Mouse (Mus musculus): Measurements from ENCODE around the gene Dlg5. TPM values are rescaled to one million over a fixed set of nuclear protein-coding genes. Genes with fewer than 3 reads are reported as not detected.

The Dlg5 gene
- polyA plus RNA-seq, 1 experiment: 16.5 TPM

- no peak for TF ChIP-seq MYOD1 (IDR thresholded peaks at IDR 0.05; ENCODE audit: control insufficient read depth in 1 of 3, insufficient read length in 2 of 3, low read depth in 2 of 3)
- no peak for TF ChIP-seq TCF3 (IDR thresholded peaks at IDR 0.05; ENCODE audit: insufficient read length, low read depth)
- TF ChIP-seq POLR2A (IDR thresholded peaks at IDR 0.05; ENCODE audit: insufficient read length, low read depth): no peak
- no peak for TF ChIP-seq E2F4 (IDR thresholded peaks at IDR 0.05; ENCODE audit: insufficient read depth)
- no peak for TF ChIP-seq MAX (IDR thresholded peaks at IDR 0.05; ENCODE audit: low read depth)
- TF ChIP-seq POLR2AphosphoS2 (IDR thresholded peaks at IDR 0.05; ENCODE audit: insufficient read length, low read depth): no peak
- no peak for TF ChIP-seq CEBPB (IDR thresholded peaks at IDR 0.05; ENCODE audit: insufficient read depth, poor library complexity, severe bottlenecking)
- no peak for TF ChIP-seq REST (IDR thresholded peaks at IDR 0.05; ENCODE audit: insufficient read depth, insufficient read length)
- TF ChIP-seq MYOG (IDR thresholded peaks at IDR 0.05; ENCODE audit: control insufficient read depth in 1 of 3, insufficient read depth in 1 of 3, insufficient read length in 2 of 3, low read depth in 2 of 3): no peak
- TF ChIP-seq TCF12 (IDR thresholded peaks at IDR 0.05; ENCODE audit: insufficient read depth, poor library complexity, severe bottlenecking): no peak
- TF ChIP-seq SRF (IDR thresholded peaks at IDR 0.05; ENCODE audit: control insufficient read depth, insufficient read length, low read depth): no peak
- TF ChIP-seq USF1 (IDR thresholded peaks at IDR 0.05; ENCODE audit: low read depth): no peak
- Histone ChIP-seq H3K79me2 (ENCODE audit: control insufficient read depth, insufficient read depth) (peaks cover 14% of the 10 kb centered on the region), H3ac (ENCODE audit: control insufficient read depth, insufficient read length) (no peak overlapping the region), H3K4me2 (ENCODE audit: low read depth) (peak overlapping the region; percentile 64), H3K27me3 (ENCODE audit: control insufficient read depth, insufficient read depth, insufficient read length) (no peaks in the 10 kb centered on the region), H3K4me3 (no peak overlapping the region), H3K36me3 (ENCODE audit: control insufficient read depth, insufficient read depth) (no peaks in the 10 kb centered on the region)
Measured at GRCm38 (mm10) chr14:24207360-24207752, 38.4 kb downstream of the Dlg5 start.

GRCm38 (mm10) chr14:24206736-24207359, 38.9 kb downstream of the Dlg5 start:
- TF ChIP-seq TCF12 (IDR thresholded peaks at IDR 0.05; ENCODE audit: insufficient read depth, poor library complexity, severe bottlenecking): no peak
- peak in 2 of 3 experiments; percentile 71 to 86 for TF ChIP-seq MYOD1 (IDR thresholded peaks at IDR 0.05; ENCODE audit: control insufficient read depth in 1 of 3, insufficient read length in 2 of 3, low read depth in 2 of 3)
- peak in 2 of 3 experiments; percentile 84 to 89 for TF ChIP-seq MYOG (IDR thresholded peaks at IDR 0.05; ENCODE audit: control insufficient read depth in 1 of 3, insufficient read depth in 1 of 3, insufficient read length in 2 of 3, low read depth in 2 of 3)
- Histone ChIP-seq H3K27me3 (ENCODE audit: control insufficient read depth, insufficient read depth, insufficient read length) (no peaks in the 10 kb centered on the region), H3K79me2 (ENCODE audit: control insufficient read depth, insufficient read depth) (peaks cover 9% of the 10 kb centered on the region), H3K4me2 (ENCODE audit: low read depth) (peak overlapping the region; percentile 64), H3ac (ENCODE audit: control insufficient read depth, insufficient read length) (no peak overlapping the region), H3K4me3 (no peak overlapping the region), H3K36me3 (ENCODE audit: control insufficient read depth, insufficient read depth) (no peaks in the 10 kb centered on the region)

GRCm38 (mm10) chr14:24206314-24206713, 39.4 kb downstream of the Dlg5 start:
- Histone ChIP-seq H3ac (ENCODE audit: control insufficient read depth, insufficient read length) (no peak overlapping the region), H3K4me3 (no peak overlapping the region), H3K27me3 (ENCODE audit: control insufficient read depth, insufficient read depth, insufficient read length) (no peaks in the 10 kb centered on the region), H3K36me3 (ENCODE audit: control insufficient read depth, insufficient read depth) (no peaks in the 10 kb centered on the region), H3K79me2 (ENCODE audit: control insufficient read depth, insufficient read depth) (peaks cover 7% of the 10 kb centered on the region), H3K4me2 (ENCODE audit: low read depth) (peak overlapping the region; percentile 14)
- TF ChIP-seq REST (IDR thresholded peaks at IDR 0.05; ENCODE audit: insufficient read depth, insufficient read length): no peak
- no peak for TF ChIP-seq MYOG (IDR thresholded peaks at IDR 0.05; ENCODE audit: control insufficient read depth in 1 of 3, insufficient read depth in 1 of 3, insufficient read length in 2 of 3, low read depth in 2 of 3)
- no peak for TF ChIP-seq TCF12 (IDR thresholded peaks at IDR 0.05; ENCODE audit: insufficient read depth, poor library complexity, severe bottlenecking)
- no peak for TF ChIP-seq MYOD1 (IDR thresholded peaks at IDR 0.05; ENCODE audit: control insufficient read depth in 1 of 3, insufficient read length in 2 of 3, low read depth in 2 of 3)
- no peak for TF ChIP-seq CEBPB (IDR thresholded peaks at IDR 0.05; ENCODE audit: insufficient read depth, poor library complexity, severe bottlenecking)
- TF ChIP-seq SRF (IDR thresholded peaks at IDR 0.05; ENCODE audit: control insufficient read depth, insufficient read length, low read depth): no peak
- no peak for TF ChIP-seq MAX (IDR thresholded peaks at IDR 0.05; ENCODE audit: low read depth)
- TF ChIP-seq POLR2A (IDR thresholded peaks at IDR 0.05; ENCODE audit: insufficient read length, low read depth): no peak
- no peak for TF ChIP-seq TCF3 (IDR thresholded peaks at IDR 0.05; ENCODE audit: insufficient read length, low read depth)
- TF ChIP-seq E2F4 (IDR thresholded peaks at IDR 0.05; ENCODE audit: insufficient read depth): no peak
- no peak for TF ChIP-seq USF1 (IDR thresholded peaks at IDR 0.05; ENCODE audit: low read depth)
- no peak for TF ChIP-seq POLR2AphosphoS2 (IDR thresholded peaks at IDR 0.05; ENCODE audit: insufficient read length, low read depth)

GRCm38 (mm10) chr14:24205281-24205871, 40.3 kb downstream of the Dlg5 start:
- H3K79me2 ChIP-seq (ENCODE audit: control insufficient read depth, insufficient read depth): no peaks in the 10 kb centered on the region
- no peaks in the 10 kb centered on the region for H3K27me3 ChIP-seq (ENCODE audit: control insufficient read depth, insufficient read depth, insufficient read length)
- H3K4me2 ChIP-seq (ENCODE audit: low read depth): no peak overlapping the region
- TF ChIP-seq TCF3 (IDR thresholded peaks at IDR 0.05; ENCODE audit: insufficient read length, low read depth) (no peak), POLR2AphosphoS2 (IDR thresholded peaks at IDR 0.05; ENCODE audit: insufficient read length, low read depth) (no peak), POLR2A (IDR thresholded peaks at IDR 0.05; ENCODE audit: insufficient read length, low read depth) (no peak), CEBPB (IDR thresholded peaks at IDR 0.05; ENCODE audit: insufficient read depth, poor library complexity, severe bottlenecking) (no peak), E2F4 (IDR thresholded peaks at IDR 0.05; ENCODE audit: insufficient read depth) (no peak), TCF12 (IDR thresholded peaks at IDR 0.05; ENCODE audit: insufficient read depth, poor library complexity, severe bottlenecking) (no peak), MYOD1 (IDR thresholded peaks at IDR 0.05; ENCODE audit: control insufficient read depth in 1 of 3, insufficient read length in 2 of 3, low read depth in 2 of 3) (no peak), MAX (IDR thresholded peaks at IDR 0.05; ENCODE audit: low read depth) (no peak), USF1 (IDR thresholded peaks at IDR 0.05; ENCODE audit: low read depth) (no peak), MYOG (IDR thresholded peaks at IDR 0.05; ENCODE audit: control insufficient read depth in 1 of 3, insufficient read depth in 1 of 3, insufficient read length in 2 of 3, low read depth in 2 of 3) (no peak), REST (IDR thresholded peaks at IDR 0.05; ENCODE audit: insufficient read depth, insufficient read length) (no peak), SRF (IDR thresholded peaks at IDR 0.05; ENCODE audit: control insufficient read depth, insufficient read length, low read depth) (no peak)
- no peak overlapping the region for H3K4me3 ChIP-seq
- no peaks in the 10 kb centered on the region for H3K36me3 ChIP-seq (ENCODE audit: control insufficient read depth, insufficient read depth)
- no peak overlapping the region for H3ac ChIP-seq (ENCODE audit: control insufficient read depth, insufficient read length)

Measured in myocyte (in vitro differentiated cells).